Mouse (Mus musculus) liver, embryonic 11.5 days (tissue): ENCODE measurements around the gene Gm10065. TPM values are rescaled to one million over a fixed set of nuclear protein-coding genes. Genes with fewer than 3 reads are reported as not detected.
"Not testable (repeated sequence)": the region's sequence is repeated elsewhere in the genome, so short reads cannot be mapped to it uniquely, and the experiment has no call there.

Source experiments
- ATAC-seq: fragments of 200-750 bp; cut with Nextera tagmentation; replicated peaks from 2 replicates; pipeline ENCODE4 v1.8.0; 2017; ENCODE audit warnings: moderate number of reproducible peaks, mild to moderate bottlenecking, moderate TSS enrichment, moderate library complexity; ENCODE audit not compliant: low FRiP score
- DNase-seq: peaks from one replicate; pipeline ENCODE4 v3.0.0-alpha.2; 2017; ENCODE audit warnings: low spot score
- H3K27ac ChIP-seq: fragments of 300-500 bp; sonication (generic); 2 replicates; pipeline ENCODE4 v1.5.1; 2014; ENCODE audit warnings: mild to moderate bottlenecking, low read depth, low read length, control low read depth
- H3K27me3 ChIP-seq: fragments of 300-500 bp; sonication (generic); replicated peaks from 2 replicates; pipeline ENCODE4 v1.6.1; 2014; ENCODE audit warnings: low read length, mixed read lengths; ENCODE audit not compliant: control insufficient read depth, insufficient read depth
- H3K36me3 ChIP-seq: fragments of 300-500 bp; sonication (generic); 2 replicates; pipeline ENCODE4 v1.6.1; 2014; ENCODE audit warnings: mild to moderate bottlenecking, low read length, moderate library complexity, mixed read lengths; ENCODE audit not compliant: control insufficient read depth, insufficient read depth
- H3K4me1 ChIP-seq: fragments of 300-500 bp; sonication (generic); replicated peaks from 2 replicates; pipeline ENCODE4 v1.6.1; 2014; ENCODE audit warnings: low read length, mixed read lengths; ENCODE audit not compliant: control insufficient read depth, insufficient read depth
- H3K4me2 ChIP-seq: fragments of 300-500 bp; sonication (generic); 2 replicates; pipeline ENCODE4 v1.6.1; 2014; ENCODE audit warnings: mild to moderate bottlenecking, control low read depth, moderate library complexity
- H3K4me3 ChIP-seq: fragments of 300-500 bp; sonication (generic); 2 replicates; pipeline ENCODE4 v1.5.1; 2014; ENCODE audit warnings: low read depth, low read length, control low read depth
- H3K9ac ChIP-seq: fragments of 300-500 bp; sonication (generic); 2 replicates; pipeline ENCODE4 v1.6.1; 2014; ENCODE audit warnings: low read depth, low read length, control low read depth
- H3K9me3 ChIP-seq: fragments of 300-500 bp; sonication (generic); 2 replicates; pipeline ENCODE4 v1.6.1; 2016; ENCODE audit warnings: low read length, inconsistent platforms, mixed read lengths; ENCODE audit not compliant: control insufficient read depth
- WGBS: fragments of 180-500 bp; shearing (Covaris S2); extraction: QIAGEN DNeasy Blood & Tissue Kit; methylation state at CpG from one replicate; pipeline ENCODE4 v1.1.7; 2014; 5-methylcytosine and 5-hydroxymethylcytosine counted together
- polyA plus RNA-seq: library from polyadenylated mRNA; unstranded; fragments of >200 nt; fragmentation: Nextera tagmentation; extraction: Ambion mirVana; gene quantifications from 2 replicates; pipeline ENCODE4 v1.2.1, GENCODE M21; 2014

Gm10065 gene
- polyA plus RNA-seq, 1 experiment from 2014 or later: not detected

GRCm38 (mm10) chr13:21469097-21469496 lies 10.1 kb downstream of the Gm10065 start:
- H3K36me3 ChIP-seq: no peaks in the 10 kb centered on the region
- ATAC-seq: no peak
- no peaks in the 10 kb centered on the region for H3K9me3 ChIP-seq
- peaks cover 8% of the 10 kb centered on the region; the same call in 1 of the 2 replicates for H3K27me3 ChIP-seq
- H3K27ac ChIP-seq: no peak overlapping the region
- peaks cover 8% of the 10 kb centered on the region for H3K4me1 ChIP-seq
- peak overlapping the region; percentile 98 for H3K4me2 ChIP-seq
- DNase-seq: no peak
- WGBS: 16% methylated on average over 9 of the region's 9 CpGs
- no peak overlapping the region; the same call in 1 of the 2 replicates for H3K9ac ChIP-seq
- H3K4me3 ChIP-seq: peak overlapping the region; percentile 76; the same call in 1 of the 2 replicates

DNA sequence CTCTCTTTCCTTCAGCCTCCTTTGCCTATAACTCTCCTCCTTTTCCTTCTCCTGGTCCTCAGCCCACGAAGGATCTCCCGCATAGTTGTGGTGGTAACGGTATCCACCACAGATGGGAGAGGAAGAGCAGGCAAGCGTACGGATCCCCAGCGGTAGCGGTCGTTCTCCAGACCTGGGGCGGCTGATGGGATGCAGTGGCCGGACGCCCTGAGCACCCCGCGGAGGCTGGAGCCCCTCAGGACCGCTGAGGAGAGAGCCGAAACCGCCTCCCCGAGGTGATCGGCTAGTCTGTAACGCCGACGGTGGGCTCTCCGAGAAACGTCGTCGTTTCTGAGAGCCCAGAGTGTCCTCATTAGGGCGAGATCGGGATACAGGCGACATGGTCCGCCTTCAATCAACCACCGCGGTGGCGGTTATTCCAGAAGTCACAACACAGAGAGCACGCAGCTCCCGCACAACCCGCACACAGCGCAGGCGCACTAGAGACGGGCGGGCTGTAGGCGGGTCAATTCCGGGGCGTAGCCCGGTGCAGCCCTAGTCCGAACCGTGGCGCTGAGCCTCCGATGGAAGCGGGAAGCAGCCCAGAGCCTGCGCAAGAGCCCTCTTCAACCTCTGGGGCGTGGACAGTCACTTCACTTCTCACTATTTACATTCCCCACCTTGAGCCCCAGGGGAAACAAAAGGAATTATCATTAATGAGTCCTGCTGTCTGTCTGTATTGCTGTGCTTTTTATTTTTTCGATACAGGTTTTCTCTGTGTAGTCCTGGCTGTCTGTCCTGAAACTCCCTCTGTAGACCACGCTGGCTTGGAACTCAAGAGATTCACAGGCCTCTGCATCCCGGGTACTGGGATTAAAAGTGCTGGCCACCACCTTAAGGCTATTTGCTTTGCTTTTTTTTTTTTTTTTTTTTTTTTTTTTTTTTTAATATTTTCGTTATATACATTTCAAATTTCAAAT lies 10.9 kb downstream of the Gm10065 start, which contains the start of gene Nkapl:
Nkapl (minus strand) TSS at position 449 of the 959 bp plus-strand sequence.
- Histone ChIP-seq H3K4me3 (peak within 1 kb of the TSS; percentile 76), H3K4me1 (peaks cover 8% of the 10 kb centered on the region), H3K27me3 (peaks cover 8% of the 10 kb centered on the region; the same call in 1 of the 2 replicates), H3K4me2 (peak within 1 kb of the TSS; percentile 98), H3K27ac (peak within 1 kb of the TSS; percentile 28; the same call in 1 of the 2 replicates), H3K9ac (peak within 1 kb of the TSS; percentile 87), H3K9me3 (no peaks in the 10 kb centered on the region), H3K36me3 (no peaks in the 10 kb centered on the region)
- peak; percentile 83 for DNase-seq
- WGBS: under 1% methylated on average over 53 of the region's 54 CpGs
- peak; percentile 96 for ATAC-seq

GRCm38 (mm10) chr13:21467336-21467735 lies 11.9 kb downstream of the Gm10065 start:
- DNase-seq (no peak), ATAC-seq (no peak)
- no peak overlapping the region for H3K4me2 ChIP-seq
- H3K4me1 ChIP-seq: peaks cover 5% of the 10 kb centered on the region
- no peak overlapping the region for H3K4me3 ChIP-seq
- H3K27ac ChIP-seq: no peak overlapping the region
- no peaks in the 10 kb centered on the region for H3K36me3 ChIP-seq
- 78% methylated on average over 10 of the region's 10 CpGs for WGBS
- no peak overlapping the region for H3K9ac ChIP-seq
- peaks cover 8% of the 10 kb centered on the region; the same call in 1 of the 2 replicates for H3K27me3 ChIP-seq
- H3K9me3 ChIP-seq: no peaks in the 10 kb centered on the region

GRCm38 (mm10) chr13:21462516-21462915 lies 16.7 kb downstream of the Gm10065 start:
- not testable (repeated sequence) for H3K4me1 ChIP-seq, H3K27ac ChIP-seq, H3K4me3 ChIP-seq, DNase-seq, H3K4me2 ChIP-seq, ATAC-seq, H3K27me3 ChIP-seq, H3K36me3 ChIP-seq, H3K9ac ChIP-seq, H3K9me3 ChIP-seq
- WGBS: 50% methylated on average over 9 of the region's 9 CpGs

DNA sequence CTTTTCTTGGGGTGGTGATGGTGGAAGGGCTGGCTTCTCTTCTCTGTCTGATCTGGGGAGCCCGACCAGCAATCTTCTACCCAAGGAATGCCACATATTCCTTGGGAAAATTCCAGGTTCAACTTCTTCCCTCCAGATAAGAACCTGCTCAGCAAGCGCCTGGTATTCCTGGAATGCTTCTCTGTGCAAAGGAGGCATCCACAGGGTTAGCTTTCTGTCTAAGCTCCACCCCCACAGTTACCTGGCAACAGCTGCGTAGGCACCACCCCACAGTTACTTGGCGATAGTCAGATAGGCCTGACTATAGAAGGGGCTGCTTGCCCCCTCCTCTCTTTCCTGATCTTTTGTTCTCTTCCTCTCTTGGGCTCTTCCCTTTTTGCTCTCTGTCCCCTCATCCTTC lies 22.9 kb downstream of the Gm10065 start:
- H3K9me3 ChIP-seq: no peaks in the 10 kb centered on the region
- H3K27me3 ChIP-seq: peaks cover 4% of the 10 kb centered on the region
- no peaks in the 10 kb centered on the region for H3K36me3 ChIP-seq
- H3K27ac ChIP-seq: no peak overlapping the region
- ATAC-seq (no peak), DNase-seq (no peak)
- no peak overlapping the region for H3K9ac ChIP-seq
- H3K4me2 ChIP-seq: no peak overlapping the region
- 14% methylated on average over 4 of the region's 4 CpGs for WGBS
- 0 out of 2 replicates have a peak, but pooled peaks cover 3% of the 10 kb centered on the region for H3K4me1 ChIP-seq
- H3K4me3 ChIP-seq: no peak overlapping the region

GRCm38 (mm10) chr13:21454133-21454532 lies 25.1 kb downstream of the Gm10065 start:
- Histone ChIP-seq H3K27ac (no peak overlapping the region), H3K36me3 (no peaks in the 10 kb centered on the region), H3K9me3 (no peaks in the 10 kb centered on the region), H3K9ac (no peak overlapping the region), H3K4me1 (0 out of 2 replicates have a peak, but pooled peaks cover 3% of the 10 kb centered on the region), H3K4me3 (no peak overlapping the region; the same call in 1 of the 2 replicates), H3K4me2 (peak overlapping the region; percentile 83), H3K27me3 (peaks cover 4% of the 10 kb centered on the region)
- 71% methylated on average over 3 of the region's 3 CpGs for WGBS
- ATAC-seq: peak; percentile 53; the same call in 1 of the 2 replicates
- no peak for DNase-seq

GRCm38 (mm10) chr13:21453449-21453848 lies 25.8 kb downstream of the Gm10065 start, which contains the start of gene Zscan26:
Gene Zscan26 (minus strand): TSS chr13:21453730.
- ATAC-seq (peak; percentile 75), DNase-seq (peak; percentile 84)
- Histone ChIP-seq H3K4me1 (0 out of 2 replicates have a peak, but pooled peaks cover 3% of the 10 kb centered on the region), H3K27ac (peak within 1 kb of the TSS; percentile 67), H3K36me3 (no peaks in the 10 kb centered on the region), H3K27me3 (peaks cover 4% of the 10 kb centered on the region), H3K9me3 (no peaks in the 10 kb centered on the region), H3K9ac (peak within 1 kb of the TSS; percentile 69), H3K4me3 (peak within 1 kb of the TSS; percentile 75), H3K4me2 (peak within 1 kb of the TSS; percentile 83)
- WGBS: under 1% methylated on average over 23 of the region's 23 CpGs

DNA sequence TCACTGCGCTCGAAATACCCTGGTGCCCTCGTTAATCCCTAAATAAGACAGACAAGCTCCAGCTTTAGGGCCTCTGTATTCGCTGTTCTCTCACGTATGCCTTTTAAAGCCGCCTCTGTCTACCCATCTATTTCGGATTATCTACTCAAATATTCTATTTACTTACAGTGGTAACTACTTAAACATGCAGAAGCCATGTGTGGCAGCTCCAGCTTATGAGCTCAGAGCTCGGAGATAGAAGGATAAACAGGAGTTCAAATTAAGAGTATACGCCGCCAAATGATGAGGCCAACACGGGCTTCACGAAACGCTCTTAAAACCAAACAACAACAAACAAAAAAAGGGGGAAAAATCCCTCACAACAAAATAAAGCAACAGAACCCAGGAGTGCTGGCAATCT lies 26.2 kb downstream of the Gm10065 start:
- 0 out of 2 replicates have a peak, but pooled peaks cover 3% of the 10 kb centered on the region for H3K4me1 ChIP-seq
- ATAC-seq: no peak
- no peaks in the 10 kb centered on the region for H3K9me3 ChIP-seq
- H3K27ac ChIP-seq: no peak overlapping the region
- H3K9ac ChIP-seq: peak overlapping the region; percentile 69
- H3K4me2 ChIP-seq: peak overlapping the region; percentile 83
- DNase-seq: no peak
- H3K4me3 ChIP-seq: peak overlapping the region; percentile 75
- H3K36me3 ChIP-seq: no peaks in the 10 kb centered on the region
- 2% methylated on average over 13 of the region's 13 CpGs for WGBS
- peaks cover 4% of the 10 kb centered on the region for H3K27me3 ChIP-seq
